Mouse (Mus musculus) forebrain, embryonic 13.5 days (tissue): ENCODE measurements around the gene Wdr26. TPM values are rescaled to one million over a fixed set of nuclear protein-coding genes. Genes with fewer than 3 reads are reported as not detected.

ENCODE experiments used
- ATAC-seq: fragments of 200-750 bp; cut with Nextera tagmentation; 2 replicates; pipeline ENCODE4 v1.8.0; 2017
- H3K27ac ChIP-seq: fragments of 300-500 bp; sonication (generic); 2 replicates; pipeline ENCODE4 v1.5.1; 2015; ENCODE audit warnings: inconsistent platforms, mild to moderate bottlenecking, moderate library complexity
- H3K27me3 ChIP-seq: fragments of 300-500 bp; sonication (generic); 2 replicates; pipeline ENCODE4 v1.6.1; 2015; ENCODE audit warnings: mild to moderate bottlenecking, inconsistent platforms
- H3K36me3 ChIP-seq: fragments of 300-500 bp; sonication (generic); 2 replicates; pipeline ENCODE4 v1.6.1; 2015; ENCODE audit warnings: mild to moderate bottlenecking, inconsistent platforms; ENCODE audit not compliant: poor library complexity, severe bottlenecking
- H3K4me1 ChIP-seq: fragments of 300-500 bp; sonication (generic); 2 replicates; pipeline ENCODE4 v1.6.1; 2015; ENCODE audit warnings: inconsistent platforms
- H3K4me2 ChIP-seq: fragments of 300-500 bp; sonication (generic); 2 replicates; pipeline ENCODE4 v1.6.1; 2015; ENCODE audit warnings: inconsistent platforms, mild to moderate bottlenecking, moderate library complexity
- H3K4me3 ChIP-seq: fragments of 300-500 bp; sonication (generic); 2 replicates; pipeline ENCODE4 v1.5.1; 2015; ENCODE audit warnings: mild to moderate bottlenecking, inconsistent platforms
- H3K9ac ChIP-seq: fragments of 300-500 bp; sonication (generic); 2 replicates; pipeline ENCODE4 v1.6.1; 2015; ENCODE audit warnings: mild to moderate bottlenecking, inconsistent platforms
- H3K9me3 ChIP-seq: fragments of 300-500 bp; sonication (generic); replicated peaks from 2 replicates; pipeline ENCODE4 v1.6.1; 2016; ENCODE audit warnings: inconsistent platforms
- whole genome bisulfite sequencing: fragments of 180-500 bp; shearing (Covaris S2); methylation state at CpG from one replicate; pipeline ENCODE4 v1.1.7; 2015; 5-methylcytosine and 5-hydroxymethylcytosine counted together
- polyA plus RNA-seq: library from polyadenylated mRNA; unstranded; fragments of >200 nt; fragmentation: Nextera tagmentation; extraction: Ambion mirVana; gene quantifications from 2 replicates; pipeline ENCODE4 v1.2.1, GENCODE M21; 2015

The Wdr26 gene
- 44.7 and 45.2 TPM in 2 replicates for polyA plus RNA-seq

- 1% methylated on average over 50 of the region's 54 CpGs for WGBS
- H3K4me3 ChIP-seq: peak within 1 kb of the TSS; percentile 99
These were observed at the start of gene Wdr26 for GRCm38 (mm10) chr1:181211920-181212633. Gene Wdr26 (minus strand): TSS chr1:181212001.

GRCm38 (mm10) chr1:181260949-181261696, 49.3 kb upstream of the Wdr26 start:
- Histone ChIP-seq H3K4me3 (no peak overlapping the region), H3K9ac (no peak overlapping the region), H3K27ac (no peak overlapping the region), H3K4me1 (peaks cover 27% of the 10 kb centered on the region), H3K36me3 (no peaks in the 10 kb centered on the region), H3K4me2 (no peak overlapping the region), H3K9me3 (no peaks in the 10 kb centered on the region), H3K27me3 (no peaks in the 10 kb centered on the region)
- WGBS: 31% methylated on average over 8 of the region's 8 CpGs
- ATAC-seq: no peak

More at GRCm38 (mm10) chr1:181211920-181212633, at the start of gene Wdr26:
- H3K9ac ChIP-seq: peak within 1 kb of the TSS; percentile 98
- H3K4me2 ChIP-seq: peak within 1 kb of the TSS; percentile 89
- H3K27me3 ChIP-seq: no peaks in the 10 kb centered on the region
- ATAC-seq: peak; percentile 96
- peak within 1 kb of the TSS; percentile 93 for H3K27ac ChIP-seq
- peaks cover 27% of the 10 kb centered on the region for H3K4me1 ChIP-seq
- H3K36me3 ChIP-seq: peaks cover 6% of the 10 kb centered on the region; the same call in 1 of the 2 replicates
- no peaks in the 10 kb centered on the region for H3K9me3 ChIP-seq

- Histone ChIP-seq H3K4me2 (no peak overlapping the region), H3K4me1 (peaks cover 34% of the 10 kb centered on the region), H3K27me3 (no peaks in the 10 kb centered on the region), H3K9me3 (no peaks in the 10 kb centered on the region), H3K27ac (peak overlapping the region; percentile 46), H3K9ac (no peak overlapping the region), H3K36me3 (no peaks in the 10 kb centered on the region), H3K4me3 (no peak overlapping the region)
- 92% methylated on average over 10 of the region's 10 CpGs for WGBS
- no peak for ATAC-seq
These were observed 48.6 kb upstream of the Wdr26 start for GRCm38 (mm10) chr1:181260422-181260821.

- peaks cover 36% of the 10 kb centered on the region for H3K4me1 ChIP-seq
- no peak overlapping the region for H3K4me3 ChIP-seq
- 25% methylated on average over 11 of the region's 11 CpGs for WGBS
- no peak overlapping the region for H3K9ac ChIP-seq
- peak; percentile 75 for ATAC-seq
- H3K4me2 ChIP-seq: no peak overlapping the region
- H3K27ac ChIP-seq: peak overlapping the region; percentile 46
- no peaks in the 10 kb centered on the region for H3K9me3 ChIP-seq
- H3K27me3 ChIP-seq: no peaks in the 10 kb centered on the region
- H3K36me3 ChIP-seq: no peaks in the 10 kb centered on the region
These were observed 48.0 kb upstream of the Wdr26 start for GRCm38 (mm10) chr1:181259626-181260410.

GRCm38 (mm10) chr1:181259056-181259455, 47.3 kb upstream of the Wdr26 start:
- Histone ChIP-seq H3K4me2 (no peak overlapping the region), H3K9ac (no peak overlapping the region), H3K27me3 (no peaks in the 10 kb centered on the region), H3K9me3 (no peaks in the 10 kb centered on the region), H3K27ac (peak overlapping the region; percentile 46; the same call in 1 of the 2 replicates), H3K36me3 (no peaks in the 10 kb centered on the region), H3K4me3 (no peak overlapping the region), H3K4me1 (peaks cover 36% of the 10 kb centered on the region)
- WGBS: 56% methylated on average over 5 of the region's 5 CpGs
- no peak for ATAC-seq

- H3K27me3 ChIP-seq: no peaks in the 10 kb centered on the region
- H3K4me2 ChIP-seq: no peak overlapping the region
- H3K27ac ChIP-seq: no peak overlapping the region
- no peaks in the 10 kb centered on the region for H3K9me3 ChIP-seq
- WGBS: 79% methylated on average over 5 of the region's 5 CpGs
- H3K4me1 ChIP-seq: peaks cover 36% of the 10 kb centered on the region
- no peak overlapping the region for H3K4me3 ChIP-seq
- H3K9ac ChIP-seq: no peak overlapping the region
- no peaks in the 10 kb centered on the region for H3K36me3 ChIP-seq
- ATAC-seq: no peak
These were observed 46.8 kb upstream of the Wdr26 start for GRCm38 (mm10) chr1:181258616-181259015.

- Histone ChIP-seq H3K4me2 (no peak overlapping the region), H3K4me1 (peaks cover 36% of the 10 kb centered on the region), H3K9ac (no peak overlapping the region), H3K9me3 (no peaks in the 10 kb centered on the region), H3K27me3 (no peaks in the 10 kb centered on the region), H3K36me3 (no peaks in the 10 kb centered on the region), H3K27ac (no peak overlapping the region), H3K4me3 (no peak overlapping the region)
- no peak for ATAC-seq
- WGBS: 78% methylated on average over 20 of the region's 20 CpGs
These were observed 46.1 kb upstream of the Wdr26 start for GRCm38 (mm10) chr1:181257585-181258555.

GRCm38 (mm10) chr1:181256689-181257584, 45.1 kb upstream of the Wdr26 start:
- Histone ChIP-seq H3K9ac (peak overlapping the region; percentile 59), H3K27me3 (no peaks in the 10 kb centered on the region), H3K4me3 (peak overlapping the region; percentile 39), H3K27ac (peak overlapping the region; percentile 59), H3K36me3 (no peaks in the 10 kb centered on the region), H3K9me3 (no peaks in the 10 kb centered on the region), H3K4me1 (peaks cover 36% of the 10 kb centered on the region), H3K4me2 (peak overlapping the region; percentile 69)
- 29% methylated on average over 34 of the region's 36 CpGs for WGBS
- ATAC-seq: peak; percentile 65

- no peaks in the 10 kb centered on the region for H3K9me3 ChIP-seq
- ATAC-seq: peak; percentile 76
- H3K4me2 ChIP-seq: peak overlapping the region; percentile 69
- peak overlapping the region; percentile 59 for H3K27ac ChIP-seq
- WGBS: 5% methylated on average over 20 of the region's 20 CpGs
- no peaks in the 10 kb centered on the region for H3K27me3 ChIP-seq
- peak overlapping the region; percentile 39 for H3K4me3 ChIP-seq
- peaks cover 33% of the 10 kb centered on the region for H3K4me1 ChIP-seq
- H3K36me3 ChIP-seq: no peaks in the 10 kb centered on the region
- H3K9ac ChIP-seq: peak overlapping the region; percentile 59
These were observed 44.3 kb upstream of the Wdr26 start for GRCm38 (mm10) chr1:181255891-181256688.

- peaks cover 33% of the 10 kb centered on the region for H3K4me1 ChIP-seq
- H3K4me2 ChIP-seq: peak overlapping the region; percentile 69; the same call in 1 of the 2 replicates
- H3K27me3 ChIP-seq: no peaks in the 10 kb centered on the region
- H3K27ac ChIP-seq: no peak overlapping the region
- H3K9ac ChIP-seq: no peak overlapping the region
- 69% methylated on average over 9 of the region's 9 CpGs for WGBS
- no peak for ATAC-seq
- H3K36me3 ChIP-seq: no peaks in the 10 kb centered on the region
- no peaks in the 10 kb centered on the region for H3K9me3 ChIP-seq
- H3K4me3 ChIP-seq: 0 out of 2 replicates have a peak overlapping the region, but pooled peaks have one; percentile 39
These were observed 43.6 kb upstream of the Wdr26 start for GRCm38 (mm10) chr1:181255450-181255849.
